Mouse (Mus musculus): ENCODE data around the gene Pls1. TPM values are rescaled to one million over a fixed set of nuclear protein-coding genes. Genes with fewer than 3 reads are reported as not detected.

The Pls1 gene
- 0.06 TPM in 1 of 2 replicates, not detected in the other for polyA plus RNA-seq (2012; ENCODE audit: low replicate concordance)

DNA sequence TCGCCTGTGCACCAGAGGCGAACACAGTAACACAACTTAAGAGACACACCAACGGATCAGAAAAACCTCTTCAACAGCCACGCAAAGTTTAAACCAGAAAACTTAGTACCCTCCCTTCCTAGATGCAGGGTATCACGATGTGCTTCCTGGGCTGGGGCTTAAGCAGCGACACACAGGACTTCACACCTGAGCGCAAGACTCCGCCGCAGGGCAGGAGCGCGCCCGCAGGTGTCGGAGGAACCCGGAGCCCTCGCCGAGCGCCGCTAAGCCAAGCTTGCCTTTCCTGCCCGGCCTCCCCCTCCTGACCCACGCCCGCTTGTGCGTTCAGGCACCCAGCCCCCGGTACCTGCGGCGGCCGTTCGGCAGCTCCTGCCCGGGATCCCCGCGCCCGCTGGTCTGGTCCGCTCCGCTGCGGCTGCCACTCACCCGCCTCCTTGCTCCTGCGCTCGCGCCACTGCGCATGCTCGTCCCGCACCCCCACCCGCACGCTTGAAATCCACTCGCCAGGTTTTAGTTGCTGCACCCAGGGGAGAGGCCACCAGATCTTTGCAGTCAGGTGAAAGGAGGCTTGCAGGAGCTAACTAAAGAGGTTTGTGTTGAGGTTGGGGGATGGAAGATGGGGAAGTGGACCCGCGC lies at the start of gene Pls1:
TSS of gene Pls1 (minus strand) at position 487 of the 636 bp plus-strand sequence.

DNA sequence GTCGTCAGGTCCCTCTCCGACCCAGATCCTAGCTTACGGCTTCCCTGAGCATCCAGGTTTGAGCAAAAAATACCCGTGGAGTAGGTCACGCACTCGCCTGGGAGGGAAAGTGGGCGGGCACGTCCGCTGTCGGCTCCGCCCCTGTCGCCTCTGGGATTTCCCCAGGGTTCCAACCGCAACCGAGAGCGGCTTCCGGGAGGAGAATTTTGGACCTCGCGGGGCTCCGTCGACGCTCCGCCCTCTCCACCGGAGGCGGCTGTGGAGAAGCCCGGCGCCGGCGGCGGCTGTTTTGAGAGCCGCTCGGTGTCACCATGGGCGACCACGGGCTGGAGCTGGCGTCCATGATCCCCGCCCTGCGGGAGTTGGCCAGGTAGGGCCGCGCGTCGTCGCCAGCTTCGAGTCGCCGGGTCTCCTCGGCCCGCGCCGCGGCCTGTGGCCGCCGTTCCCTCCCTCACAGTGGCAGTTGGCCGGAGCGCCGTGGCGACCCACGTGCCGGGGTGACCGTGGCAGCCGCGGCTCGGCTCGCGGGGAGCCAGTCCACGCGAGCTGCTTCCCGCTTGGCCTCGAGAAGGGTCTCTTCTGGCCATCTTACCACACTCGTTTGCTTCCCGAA lies 12.4 kb upstream of the Pls1 start, which contains the start of gene Atr:
TSS of gene Atr (plus strand) at position 184 of the 613 bp plus-strand sequence.

DNA sequence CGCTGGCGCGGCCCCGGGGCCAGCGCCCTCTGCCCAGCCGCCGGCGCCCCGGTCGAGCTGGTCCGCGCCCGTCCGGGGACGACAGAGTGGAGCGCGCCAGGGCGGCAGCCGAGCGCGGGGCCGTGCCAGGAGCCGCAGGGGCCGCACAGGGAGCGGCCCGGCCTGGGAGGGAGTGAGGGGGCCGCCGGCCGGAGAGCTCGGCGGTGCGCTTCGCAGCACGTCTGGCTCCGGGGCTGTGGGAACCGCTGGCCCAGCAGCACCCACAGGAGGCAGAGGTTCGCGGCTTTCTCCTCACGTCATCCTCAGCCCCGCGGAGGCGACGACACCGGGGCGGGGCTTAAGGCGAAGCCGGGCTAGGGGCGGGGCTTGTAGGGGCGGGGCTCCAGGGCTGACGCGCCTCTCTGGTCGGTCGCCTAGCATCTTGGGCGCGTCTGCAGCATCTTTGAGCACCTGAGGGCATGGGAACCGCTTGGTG lies 95.0 kb downstream of the Pls1 start, which contains the start of gene Trpc1:
TSS of gene Trpc1 (minus strand) at position 339 of the 475 bp plus-strand sequence.

Other genes with a start within 250 kb of the Pls1 start
- gene Pcolce2, start 207.7 kb downstream of the Pls1 start, polyA plus RNA-seq (2012; ENCODE audit: low replicate concordance), result 0.28 and 0.60 TPM in 2 replicates
- 0.30 and 0.71 TPM in 2 replicates for gene Trpc1, start 94.9 kb downstream of the Pls1 start, polyA plus RNA-seq (2012; ENCODE audit: low replicate concordance)
- gene Atr, start 12.3 kb upstream of the Pls1 start, polyA plus RNA-seq (2012; ENCODE audit: low replicate concordance), result 0.91 and 1.8 TPM in 2 replicates
- 0.56 and 3.3 TPM in 2 replicates for gene Xrn1, start 109.4 kb upstream of the Pls1 start, polyA plus RNA-seq (2012; ENCODE audit: low replicate concordance)